Mouse (Mus musculus) ES-E14 (cell line): ENCODE measurements around the gene Acadm.
A peak's percentile ranks its signal among the peaks of the same experiment; 100 is the strongest.

Experiments
- CHD2 ChIP-seq: IDR thresholded peaks from 2 replicates; pipeline ENCODE4 v1.6.1; 2014; ENCODE audit warnings: mild to moderate bottlenecking, low read depth, low read length, inconsistent platforms
- MAFK ChIP-seq: IDR thresholded peaks from 2 replicates; pipeline ENCODE4 v1.6.1; 2014; ENCODE audit warnings: mild to moderate bottlenecking, low read depth, low read length, inconsistent platforms; ENCODE audit not compliant: insufficient read depth
- ZC3H11A ChIP-seq: IDR thresholded peaks from 2 replicates; pipeline ENCODE4 v1.6.1; 2012; ENCODE audit warnings: low read depth, mild to moderate bottlenecking, inconsistent platforms, low read length, borderline replicate concordance

- no peak for TF ChIP-seq MAFK
- peak; percentile 52; the same call in 1 of the 2 replicates for TF ChIP-seq ZC3H11A
- no peak for TF ChIP-seq CHD2
Measured at GRCm38 (mm10) chr3:153968549-153968948, 24.1 kb upstream of the Acadm start.
